Mouse (Mus musculus) embryonic fibroblast, embryonic 13.5 days (primary cell): Measurements from ENCODE around the gene Vps13c.

ENCODE experiments used
- CTCF ChIP-seq: IDR thresholded peaks from 2 replicates; pipeline ENCODE4 v1.5.1; 2011; ENCODE audit warnings: mild to moderate bottlenecking, control low read depth, low read length, moderate library complexity, borderline replicate concordance; ENCODE audit not compliant: insufficient read depth
- POLR2A ChIP-seq: IDR thresholded peaks from 2 replicates; pipeline ENCODE4 v1.6.1; 2011; ENCODE audit warnings: low read depth, mild to moderate bottlenecking, control low read depth, low read length, moderate library complexity

DNA sequence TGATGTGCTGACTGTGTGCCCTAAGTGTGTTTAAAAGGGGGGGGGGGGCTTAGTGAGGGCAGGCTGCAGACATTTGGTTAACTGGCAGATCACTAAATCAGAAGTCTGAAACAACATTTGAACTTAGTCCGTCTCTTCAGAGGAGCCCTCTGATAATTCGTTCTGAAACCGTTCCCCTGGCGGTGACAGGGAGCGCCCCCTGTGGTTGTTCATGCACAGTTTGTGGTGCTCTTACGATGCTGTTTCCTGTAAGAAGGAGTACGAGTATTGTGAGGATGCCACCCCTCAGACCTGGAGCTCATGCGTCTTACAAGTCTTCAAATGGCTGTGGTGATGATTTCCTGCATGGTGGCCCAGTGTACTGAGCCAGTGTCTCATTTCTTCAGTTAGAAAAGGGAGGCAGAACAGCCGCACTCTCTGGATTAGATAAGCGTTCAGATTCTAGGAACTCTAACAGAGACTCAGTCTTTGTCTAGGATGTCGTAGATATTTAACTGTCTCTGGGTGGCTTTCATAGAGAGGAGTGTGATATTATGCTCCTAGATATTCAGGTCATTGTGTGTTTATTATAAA lies 38.1 kb downstream of the Vps13c start:
- TF ChIP-seq POLR2A (no peak), CTCF (no peak)
